Mouse (Mus musculus) layer of hippocampus, adult 8-10 months (tissue): Measurements from ENCODE around the gene Tmem136. TPM values are rescaled to one million over a fixed set of nuclear protein-coding genes. Genes with fewer than 3 reads are reported as not detected.

ENCODE experiments used
- DNase-seq, 2 experiments: peaks; one replicate each; pipeline ENCODE4 v3.0.0; 2022; ENCODE audit warnings: low spot score in 2 of 2
- total RNA-seq, 4 experiments: library from RNA; stranded (reverse); gene quantifications; 2 replicates each; pipeline ENCODE4 v1.2.4; 2022

The Tmem136 gene
- total RNA-seq, 4 experiments from 2014 or later = 18.5 to 22.9 (median 19.5) TPM

DNA sequence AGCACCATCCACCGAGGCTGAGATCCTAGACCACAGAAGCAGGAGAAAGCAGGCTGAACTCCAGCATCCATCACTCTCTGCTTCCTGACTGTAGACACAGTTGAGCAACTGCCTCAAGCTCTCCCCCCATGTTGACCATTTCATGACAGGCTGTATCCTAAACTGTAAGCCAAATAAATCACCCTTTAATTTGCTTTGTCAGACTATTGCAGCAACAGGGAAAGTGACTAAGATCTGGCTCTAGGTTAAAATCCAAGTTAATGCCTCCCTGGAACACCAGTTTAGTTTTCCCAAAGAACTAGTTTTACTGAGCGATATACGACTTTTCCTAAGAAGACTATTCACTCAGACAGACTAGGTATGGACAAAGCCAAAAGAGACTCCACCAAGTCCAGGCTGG, 37.7 kb downstream of the Tmem136 start:
- no peak for DNase-seq

DNA sequence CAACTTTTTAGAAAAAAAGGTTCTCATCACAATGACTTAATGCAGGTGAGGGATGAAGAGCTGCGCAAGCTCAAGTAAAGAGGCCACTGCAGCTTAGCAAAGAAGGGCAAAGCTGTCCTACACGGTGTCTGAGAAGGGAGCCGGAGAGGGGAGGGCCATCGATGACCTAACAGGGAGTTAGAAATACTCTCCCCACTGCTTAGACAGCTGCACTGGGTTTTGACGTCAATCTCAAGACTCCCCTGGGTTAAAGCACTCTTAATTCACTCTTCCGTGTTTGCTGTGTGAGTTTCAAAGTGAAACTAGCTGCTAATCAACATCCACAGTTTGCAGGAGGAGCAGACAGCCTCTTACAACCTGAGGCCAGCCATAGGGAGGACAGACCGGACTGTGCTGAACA, 40.2 kb downstream of the Tmem136 start:
- DNase-seq = no peak

DNA sequence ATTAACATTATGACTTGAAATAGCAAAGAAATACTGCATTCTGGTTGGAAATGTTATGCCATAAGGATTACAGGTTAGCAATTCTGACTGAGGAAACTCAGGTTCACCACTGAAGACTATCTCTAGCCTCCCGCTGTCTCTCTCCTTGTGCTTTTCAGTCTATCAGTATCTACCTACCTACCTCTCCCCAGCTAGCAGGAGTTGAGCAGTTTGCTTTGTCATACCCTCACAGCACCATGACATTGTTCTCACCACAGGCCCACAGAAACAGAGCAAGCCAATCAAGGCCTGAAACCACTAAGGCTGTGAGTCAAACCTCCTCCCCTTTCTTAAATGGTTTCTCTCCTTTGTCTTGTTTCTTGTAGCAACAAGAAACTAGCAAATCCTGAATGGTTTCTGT, 41.8 kb downstream of the Tmem136 start:
- DNase-seq = no peak

DNA sequence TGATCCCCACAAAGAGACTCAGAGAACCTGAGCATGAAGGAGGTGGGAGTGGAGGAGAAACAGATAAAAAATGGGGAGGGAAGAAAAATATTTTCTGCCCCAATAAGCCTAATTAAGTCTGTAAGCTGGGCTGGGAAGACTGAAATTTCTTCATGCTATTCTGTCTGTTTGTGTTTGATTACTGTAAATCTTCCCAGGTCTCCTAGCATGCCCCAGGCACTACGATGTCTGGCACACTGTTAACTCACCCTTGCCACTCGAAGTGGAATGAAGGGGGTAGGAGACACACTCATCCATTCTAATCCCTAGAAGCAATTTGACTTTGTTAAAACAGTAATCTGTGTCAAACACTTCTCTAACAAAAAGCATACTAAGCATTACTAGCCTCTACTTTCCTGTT, 44.6 kb downstream of the Tmem136 start:
- DNase-seq = no peak

DNA sequence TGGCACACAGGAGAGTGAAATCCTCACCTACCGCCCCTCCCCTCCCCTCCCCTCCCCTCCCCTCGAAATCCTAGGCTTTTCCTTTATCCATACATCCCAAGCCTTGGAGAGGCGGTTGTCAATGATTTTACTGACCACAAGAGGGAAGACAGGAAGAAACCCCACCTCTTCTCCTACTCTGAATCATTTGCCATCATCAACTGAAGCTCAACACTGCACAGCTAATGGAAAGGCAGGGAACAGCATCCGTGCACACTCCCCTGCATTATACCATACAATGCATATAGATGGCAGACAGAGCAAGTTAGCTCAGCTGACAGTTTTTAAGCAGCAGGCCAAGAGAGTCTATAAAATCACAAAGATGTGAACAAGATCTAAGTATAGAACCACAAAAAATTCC, 45.2 kb downstream of the Tmem136 start:
- no peak for DNase-seq

DNA sequence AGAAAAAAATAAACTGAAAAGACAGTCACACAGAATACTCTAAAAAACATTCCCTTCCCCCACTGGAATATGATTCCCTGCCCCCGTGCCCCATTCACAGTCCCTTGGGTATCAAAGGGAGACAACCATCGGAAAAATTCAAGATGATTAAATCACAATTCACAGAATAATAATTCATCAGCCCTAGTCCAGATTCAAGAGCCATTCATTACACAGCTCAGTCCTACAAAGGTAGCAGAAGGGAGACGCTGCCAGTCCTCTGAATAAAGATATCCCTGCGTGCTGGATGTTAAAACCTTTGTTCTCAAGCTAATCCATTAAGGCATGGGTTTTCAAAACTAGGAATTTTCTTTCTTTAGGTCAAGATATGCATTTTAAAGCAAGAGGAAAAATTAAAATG, 45.8 kb downstream of the Tmem136 start:
- DNase-seq = no peak

DNA sequence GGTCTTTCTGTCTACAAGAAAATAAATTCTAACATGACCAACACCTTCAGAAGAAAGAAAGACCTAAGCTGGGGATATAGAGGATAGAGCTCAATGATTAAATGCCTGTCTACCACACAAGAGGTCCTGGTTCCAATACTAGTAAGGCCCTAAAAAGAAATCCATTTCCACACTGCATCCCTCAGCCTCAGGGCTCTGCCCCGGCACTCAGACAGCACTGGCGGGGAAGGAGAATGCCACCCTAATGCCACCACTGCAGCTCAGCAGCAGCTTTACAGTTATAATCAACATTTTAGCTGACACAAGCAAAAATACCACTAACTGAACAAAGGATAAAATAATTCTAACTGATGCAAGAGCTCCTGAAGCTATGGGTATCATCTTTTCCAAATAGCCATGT, 46.2 kb downstream of the Tmem136 start:
- no peak for DNase-seq

DNA sequence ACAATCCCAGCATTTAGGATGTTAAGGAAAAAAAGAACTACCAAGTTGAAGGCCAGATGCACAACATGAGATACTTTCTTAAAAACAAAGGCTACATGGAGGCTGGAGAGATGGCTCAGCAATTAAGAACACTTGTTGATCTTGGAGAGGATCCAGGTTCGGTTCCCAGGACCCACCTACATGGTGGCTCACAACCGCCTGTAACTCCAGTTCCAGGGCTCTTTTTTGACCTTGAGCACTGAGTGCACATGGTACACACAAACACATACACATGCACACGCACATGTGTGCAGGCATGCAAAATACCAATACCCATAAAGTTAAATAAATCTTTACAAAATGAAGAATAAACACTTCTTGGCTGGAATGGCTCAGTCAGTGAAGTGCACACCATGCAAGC, 48.5 kb downstream of the Tmem136 start:
- DNase-seq = no peak

DNA sequence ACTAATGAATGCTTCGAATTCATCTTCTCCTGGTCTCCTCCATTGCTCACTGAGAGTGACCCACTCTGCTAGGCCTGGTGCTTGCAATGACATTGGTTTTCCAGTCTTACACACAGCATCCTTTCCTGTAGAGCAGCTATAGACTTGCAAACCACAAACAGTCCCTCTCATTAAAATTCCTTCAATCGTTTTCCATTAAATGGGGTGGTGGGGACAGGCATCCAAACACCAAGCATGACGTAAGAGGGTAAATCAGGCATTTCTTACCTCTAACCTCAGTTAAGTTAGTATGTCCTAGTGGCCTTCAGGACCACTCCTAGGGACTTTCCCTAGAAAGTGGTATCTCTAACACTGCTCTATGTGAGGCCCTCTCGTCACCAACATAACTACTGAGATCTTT, 51.1 kb downstream of the Tmem136 start:
- DNase-seq = no peak

DNA sequence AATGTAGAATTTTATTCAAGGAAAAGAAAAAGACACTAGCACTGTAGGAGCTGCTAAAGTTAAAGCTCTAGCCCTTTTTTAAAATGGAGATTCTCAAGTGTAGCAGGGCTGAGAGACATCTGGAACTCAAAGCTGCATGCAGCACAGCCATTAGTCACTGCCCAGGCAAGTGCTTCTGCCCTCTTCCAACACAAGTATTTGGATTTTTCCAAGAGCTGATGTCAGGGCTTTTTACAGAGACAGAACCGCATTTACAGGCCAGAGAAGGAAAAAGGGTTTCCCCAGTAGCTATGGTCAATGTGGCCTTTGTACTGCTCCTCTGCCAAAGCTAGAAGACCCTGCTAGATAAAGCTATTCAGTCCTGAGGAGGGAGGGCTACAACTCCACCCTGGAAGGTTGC, 54.8 kb downstream of the Tmem136 start:
- DNase-seq = peak; percentile 18 to 19

Other genes starting within 250 kb of the Tmem136 start
- gene Grik4, start 172.1 kb downstream of the Tmem136 start, total RNA-seq = 10 to 100 TPM; 48.5 to 59.1 (median 53.3) TPM
- 100 to 1,000 TPM; 144 to 165 (median 151) TPM for gene Arhgef12, start 9.3 kb downstream of the Tmem136 start, total RNA-seq
- gene Pou2f3, start 93.8 kb upstream of the Tmem136 start, total RNA-seq = under 1 TPM in 1 of 4 experiments, not detected in 3; 0.34 TPM
- 10 to 100 TPM; 14.4 to 23.9 (median 18.0) TPM for gene Oaf, start 123.3 kb upstream of the Tmem136 start, total RNA-seq
- under 1 TPM in 3 of 4 experiments, not detected in 1; 0.13 to 0.56 (median 0.23) TPM for gene Trim29, start 194.3 kb upstream of the Tmem136 start, total RNA-seq